Comparison of ENCODE assay signal across 8 mouse cellular contexts in the genomic region with DNA sequence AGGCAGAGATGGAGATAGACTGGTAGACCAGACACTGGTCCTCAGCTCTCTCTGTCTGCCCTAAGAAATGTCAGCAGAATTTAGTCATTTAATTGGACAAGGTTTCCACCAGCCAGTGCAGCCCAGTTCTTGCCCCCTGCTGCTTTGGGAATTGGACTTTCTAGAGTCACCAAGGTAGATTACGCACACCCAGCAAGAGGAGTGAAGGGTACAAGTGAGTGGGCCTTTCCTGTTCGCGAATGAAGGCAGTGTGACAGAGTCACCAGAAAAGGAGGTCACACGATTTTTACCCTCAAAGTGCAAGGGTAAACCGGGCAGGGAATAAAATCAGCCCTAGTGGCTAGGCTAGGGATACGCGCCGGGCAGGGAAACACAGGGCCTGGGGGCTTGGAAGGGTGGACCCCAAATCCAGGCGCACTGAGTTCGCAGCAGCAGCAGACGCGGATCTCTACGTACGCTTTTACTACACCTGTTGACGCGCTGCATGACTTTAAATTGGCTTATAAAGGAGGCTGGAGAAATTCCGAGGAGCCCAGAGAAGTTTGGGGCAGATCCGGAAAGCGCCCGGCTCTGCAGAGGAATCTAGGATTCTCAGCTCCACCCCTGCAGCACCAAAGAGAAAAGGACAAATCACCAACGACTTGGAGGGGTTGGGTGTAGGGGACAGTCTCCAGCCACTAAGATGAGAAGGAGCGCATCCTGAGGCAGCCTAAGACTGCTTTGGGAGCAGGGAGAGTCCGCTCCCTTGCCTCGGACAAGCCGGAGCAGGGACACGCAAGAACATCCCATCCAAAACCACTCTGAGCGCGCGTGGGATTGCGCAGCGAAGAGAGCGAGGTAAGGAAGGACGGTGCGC. TPM values are rescaled to one million over a fixed set of nuclear protein-coding genes. Genes with fewer than 3 reads are reported as not detected.
DNase-seq lines count a peak whose midpoint lies in the region; ATAC-seq and TF ChIP-seq lines count a peak whose summit lies in the region.

Gene Avpr1a (plus strand): TSS at position 639 of the 856 bp plus-strand sequence.

- peak within 1 kb of the TSS; percentile 63 for H3K9ac ChIP-seq in forebrain, embryonic 13.5 days
- H3K9ac ChIP-seq in hindbrain, postnatal 0 days (replicated peaks; ENCODE audit: low read length), result peak within 1 kb of the TSS; percentile 34
- peak within 1 kb of the TSS; percentile 20; the same call in 1 of the 2 replicates for H3K9ac ChIP-seq in midbrain, embryonic 12.5 days (replicated peaks)

- H3K4me3 ChIP-seq in C2C12 (ENCODE audit: insufficient read depth, poor library complexity, severe bottlenecking), result peak within 1 kb of the TSS; percentile 29
- peak within 1 kb of the TSS; percentile 54 for H3K4me3 ChIP-seq in forebrain, embryonic 13.5 days
- peak within 1 kb of the TSS; percentile 43 for H3K4me3 ChIP-seq in hindbrain, postnatal 0 days (ENCODE audit: low read length)
- H3K4me3 ChIP-seq in midbrain, embryonic 12.5 days, result peak within 1 kb of the TSS; percentile 52

- peak; percentile 4 for DNase-seq in CD4-positive, CD25-positive, alpha-beta regulatory T cell, adult 2 months (ENCODE audit: low read depth, low spot score)
- DNase-seq in hindbrain, postnatal 0 days (ENCODE audit: low spot score), result peak; percentile 11
- DNase-seq in layer of hippocampus, adult 11-12 months (ENCODE audit: low spot score), result no peak
- DNase-seq in layer of hippocampus, adult 8-10 months (ENCODE audit: low spot score in 2 of 2), result no peak

- H3K27ac ChIP-seq in forebrain, embryonic 13.5 days, result no peak within 1 kb of the TSS
- no peak within 1 kb of the TSS for H3K27ac ChIP-seq in hindbrain, postnatal 0 days
- no peak within 1 kb of the TSS for H3K27ac ChIP-seq in midbrain, embryonic 12.5 days (replicated peaks)

- H3K27me3 ChIP-seq in C2C12 (ENCODE audit: control insufficient read depth, insufficient read depth, insufficient read length), result no peaks in the 10 kb centered on the region
- H3K27me3 ChIP-seq in forebrain, embryonic 13.5 days, result peaks cover 34% of the 10 kb centered on the region
- H3K27me3 ChIP-seq in hindbrain, postnatal 0 days (ENCODE audit: insufficient read depth, low read length), result peaks cover 6% of the 10 kb centered on the region; the same call in 1 of the 2 replicates
- H3K27me3 ChIP-seq in midbrain, embryonic 12.5 days, result peaks cover 32% of the 10 kb centered on the region

- no peaks in the 10 kb centered on the region for H3K36me3 ChIP-seq in C2C12 (ENCODE audit: control insufficient read depth, insufficient read depth)
- no peaks in the 10 kb centered on the region for H3K36me3 ChIP-seq in forebrain, embryonic 13.5 days (ENCODE audit: poor library complexity, severe bottlenecking)
- H3K36me3 ChIP-seq in hindbrain, postnatal 0 days (ENCODE audit: insufficient read depth, low read length), result no peaks in the 10 kb centered on the region
- H3K36me3 ChIP-seq in midbrain, embryonic 12.5 days, result no peaks in the 10 kb centered on the region

- ATAC-seq in CD4-positive, CD25-positive, alpha-beta regulatory T cell, adult 4 months, result no peak
- peak; percentile 28; the same call in 1 of the 2 replicates for ATAC-seq in forebrain, embryonic 13.5 days
- ATAC-seq in hindbrain, postnatal 0 days, result no peak; the same call in 1 of the 2 replicates
- ATAC-seq in midbrain, embryonic 12.5 days (ENCODE audit: low FRiP score, low read depth), result peak; percentile 42; the same call in 1 of the 2 replicates

- H3ac ChIP-seq in C2C12 (ENCODE audit: control insufficient read depth, insufficient read length, low read depth), result peak within 1 kb of the TSS; percentile 56

- no peaks in the 10 kb centered on the region for H3K9me3 ChIP-seq in forebrain, embryonic 13.5 days (replicated peaks)
- H3K9me3 ChIP-seq in hindbrain, postnatal 0 days (ENCODE audit: low read length), result no peaks in the 10 kb centered on the region
- no peaks in the 10 kb centered on the region for H3K9me3 ChIP-seq in midbrain, embryonic 12.5 days

- WGBS in forebrain, embryonic 13.5 days, result 3% methylated on average over 34 of the region's 34 CpGs
- 5% methylated on average over 34 of the region's 34 CpGs for WGBS in hindbrain, postnatal 0 days
- WGBS in midbrain, embryonic 12.5 days, result 4% methylated on average over 34 of the region's 34 CpGs

- peak within 1 kb of the TSS; percentile 95 for H3K4me2 ChIP-seq in forebrain, embryonic 13.5 days
- peak within 1 kb of the TSS; percentile 67 for H3K4me2 ChIP-seq in hindbrain, postnatal 0 days (ENCODE audit: low read depth, low read length)
- peak within 1 kb of the TSS; percentile 98 for H3K4me2 ChIP-seq in midbrain, embryonic 12.5 days (replicated peaks)

- H3K79me2 ChIP-seq in C2C12 (ENCODE audit: control insufficient read depth, insufficient read depth), result no peaks in the 10 kb centered on the region

- no peaks in the 10 kb centered on the region for H3K79me3 ChIP-seq in C2C12 (ENCODE audit: low read depth)

- peaks cover 19% of the 10 kb centered on the region for H3K4me1 ChIP-seq in forebrain, embryonic 13.5 days
- H3K4me1 ChIP-seq in hindbrain, postnatal 0 days (ENCODE audit: insufficient read depth, low read length), result 0 out of 2 replicates have a peak, but pooled peaks cover 12% of the 10 kb centered on the region
- peaks cover 16% of the 10 kb centered on the region for H3K4me1 ChIP-seq in midbrain, embryonic 12.5 days

- no peak for TF ChIP-seq CTCF in C2C12 (IDR thresholded peaks at IDR 0.05; ENCODE audit: control insufficient read depth, insufficient read depth, insufficient read length)
- TF ChIP-seq CTCF in hindbrain, postnatal 0 days (IDR thresholded peaks at IDR 0.05; ENCODE audit: low read depth), result no peak

TF ChIP-seq in C2C12, 6 proteins besides CTCF, POLR2A, EP300 and RAD21:
- TF ChIP-seq MYOG (IDR thresholded peaks at IDR 0.05; ENCODE audit: control insufficient read depth, extremely low read depth, insufficient read length), result no peak
- TF ChIP-seq FOSL1 (IDR thresholded peaks at IDR 0.05; ENCODE audit: insufficient read depth, low read length, poor library complexity, severe bottlenecking), result no peak
- TF ChIP-seq CEBPB (IDR thresholded peaks at IDR 0.05; ENCODE audit: low read depth), result no peak
- TF ChIP-seq MYOD1 (IDR thresholded peaks at IDR 0.05; ENCODE audit: control insufficient read depth, insufficient read length, low read depth), result no peak
- no peak for TF ChIP-seq USF1 (IDR thresholded peaks at IDR 0.05; ENCODE audit: low read depth)
- no peak for TF ChIP-seq MAX (IDR thresholded peaks at IDR 0.05)
TF ChIP-seq in C2C12: peak in this region for 0.

RNA-seq across cellular contexts. Expression of gene Avpr1a, which starts in this region (rescaled TPM):
- polyA plus RNA-seq in CD4-positive, CD25-positive, alpha-beta regulatory T cell, adult 4 months (2017; shearing (Covaris generic)), result not detected
- polyA plus RNA-seq in C2C12 (2012; fragmentation: generic; extraction: Trizol), result 7.1 TPM
- polyA plus RNA-seq in forebrain, embryonic 13.5 days (2015; fragmentation: Nextera tagmentation; extraction: Ambion mirVana), result 0.26 and 0.57 TPM in 2 replicates
- total RNA-seq in hindbrain, postnatal 0 days (2014; rRNA removed), result 5.2 and 5.6 TPM in 2 replicates
- polyA plus RNA-seq in hindbrain, postnatal 0 days (2015; fragmentation: Nextera tagmentation; extraction: Ambion mirVana), result 2.9 and 3.1 TPM in 2 replicates
- polyA plus RNA-seq in midbrain, embryonic 12.5 days (2016; fragmentation: Nextera tagmentation; extraction: Ambion mirVana), result 0.40 and 0.76 TPM in 2 replicates
- total RNA-seq in layer of hippocampus, adult 8-10 months (2022), result 1 to 10 TPM in 1 of 4 experiments, under 1 TPM in 3; 0.50 to 1.1 (median 0.82) TPM

Comparison
In these comparisons a context has a peak if more than half of its experiments do, and no peak if none do; other contexts are left out.
1. Peak in ATAC-seq, H3K4me3 ChIP-seq, H3K9ac ChIP-seq and H3K4me2 ChIP-seq in forebrain, embryonic 13.5 days; RNA of the gene not detected or under 1 TPM.
2. Peak in ATAC-seq, H3K4me3 ChIP-seq, H3K9ac ChIP-seq and H3K4me2 ChIP-seq in midbrain, embryonic 12.5 days; RNA of the gene not detected or under 1 TPM.
3. DNase-seq: peak in CD4-positive, CD25-positive, alpha-beta regulatory T cell, adult 2 months (single experiment) and hindbrain, postnatal 0 days (single experiment); none in layer of hippocampus, adult 11-12 months (single experiment) and layer of hippocampus, adult 8-10 months (0 of 2).
4. Peak in every context shown above with its lines, with median percentiles within 50 percentile points of each other: H3K4me3 ChIP-seq, H3K4me2 ChIP-seq and H3K9ac ChIP-seq.